Mouse (Mus musculus) hindbrain, embryonic 11.5 days (tissue): ENCODE measurements at regions not wholly inside any gene's neighbourhood (a gene's known extent, or its start where the extent isn't known, plus 50 kb on each side); places are given as distances from the start of the nearest gene placed in this dataset.

Source experiments
- ATAC-seq: fragments of 200-750 bp; cut with Nextera tagmentation; 2 replicates; pipeline ENCODE4 v1.8.0; 2017; ENCODE audit warnings: mild to moderate bottlenecking, moderate TSS enrichment, moderate library complexity; ENCODE audit not compliant: low FRiP score
- DNase-seq: peaks from one replicate; pipeline ENCODE4 v3.0.0-alpha.2; 2015; ENCODE audit warnings: low spot score
- H3K27ac ChIP-seq: fragments of 300-500 bp; sonication (generic); 2 replicates; pipeline ENCODE4 v1.5.1; 2014; ENCODE audit warnings: mild to moderate bottlenecking, low read depth, low read length
- H3K27me3 ChIP-seq: fragments of 300-500 bp; sonication (generic); 2 replicates; pipeline ENCODE4 v1.6.1; 2014; ENCODE audit warnings: mild to moderate bottlenecking, low read length, moderate library complexity, mixed read lengths; ENCODE audit not compliant: control insufficient read depth, insufficient read depth
- H3K36me3 ChIP-seq: fragments of 300-500 bp; sonication (generic); 2 replicates; pipeline ENCODE4 v1.6.1; 2014; ENCODE audit warnings: mild to moderate bottlenecking, low read length, moderate library complexity, mixed read lengths; ENCODE audit not compliant: control insufficient read depth, insufficient read depth
- H3K4me1 ChIP-seq: fragments of 300-500 bp; sonication (generic); replicated peaks from 2 replicates; pipeline ENCODE4 v1.6.1; 2014; ENCODE audit warnings: low read length, mixed read lengths; ENCODE audit not compliant: control insufficient read depth, insufficient read depth
- H3K4me2 ChIP-seq: fragments of 300-500 bp; sonication (generic); replicated peaks from 2 replicates; pipeline ENCODE4 v1.6.1; 2014; ENCODE audit warnings: mild to moderate bottlenecking, low read depth, low read length
- H3K4me3 ChIP-seq: fragments of 300-500 bp; sonication (generic); 2 replicates; pipeline ENCODE4 v1.5.1; 2014; ENCODE audit warnings: low read depth, low read length
- H3K9ac ChIP-seq: fragments of 300-500 bp; sonication (generic); 2 replicates; pipeline ENCODE4 v1.6.1; 2014; ENCODE audit warnings: low read depth, low read length
- H3K9me3 ChIP-seq: fragments of 300-500 bp; sonication (generic); 2 replicates; pipeline ENCODE4 v1.6.1; 2016; ENCODE audit warnings: low read length; ENCODE audit not compliant: control insufficient read depth
- WGBS: fragments of 180-500 bp; shearing (Covaris S2); extraction: QIAGEN DNeasy Blood & Tissue Kit; methylation state at CpG from one replicate; pipeline ENCODE4 v1.1.7; 2014; 5-methylcytosine and 5-hydroxymethylcytosine counted together

GRCm38 (mm10) chr8:40127141-40127540 is 547.7 kb upstream of the Adam24 start:
- no peak overlapping the region for H3K9ac ChIP-seq
- H3K4me2 ChIP-seq, result no peak overlapping the region
- H3K27ac ChIP-seq, result no peak overlapping the region
- H3K4me1 ChIP-seq, result no peaks in the 10 kb centered on the region
- no peaks in the 10 kb centered on the region for H3K27me3 ChIP-seq
- no peak overlapping the region for H3K4me3 ChIP-seq
- ATAC-seq (no peak), DNase-seq (no peak)
- H3K9me3 ChIP-seq, result no peaks in the 10 kb centered on the region
- WGBS, result 93% methylated on average over 8 of the region's 8 CpGs
- no peaks in the 10 kb centered on the region for H3K36me3 ChIP-seq

GRCm38 (mm10) chr8:40132662-40133257 is 542.1 kb upstream of the Adam24 start:
- ATAC-seq (peak; percentile 63), DNase-seq (peak; percentile 72)
- Histone ChIP-seq H3K4me3 (no peak overlapping the region), H3K36me3 (no peaks in the 10 kb centered on the region), H3K4me1 (no peaks in the 10 kb centered on the region), H3K9ac (no peak overlapping the region), H3K27me3 (no peaks in the 10 kb centered on the region), H3K9me3 (no peaks in the 10 kb centered on the region), H3K27ac (no peak overlapping the region), H3K4me2 (no peak overlapping the region)
- WGBS, result 29% methylated on average over 9 of the region's 9 CpGs

- Histone ChIP-seq H3K4me3 (no peak overlapping the region), H3K9me3 (no peaks in the 10 kb centered on the region), H3K36me3 (no peaks in the 10 kb centered on the region), H3K27me3 (no peaks in the 10 kb centered on the region), H3K9ac (no peak overlapping the region), H3K4me1 (no peaks in the 10 kb centered on the region), H3K27ac (no peak overlapping the region), H3K4me2 (peak overlapping the region; percentile 39)
- DNase-seq (peak; percentile 87), ATAC-seq (peak; percentile 85)
- WGBS, result 15% methylated on average over 21 of the region's 21 CpGs
These were observed 523.7 kb upstream of the Adam24 start for GRCm38 (mm10) chr8:40150911-40151797.

- Histone ChIP-seq H3K27ac (no peak overlapping the region), H3K27me3 (no peaks in the 10 kb centered on the region), H3K36me3 (no peaks in the 10 kb centered on the region), H3K9me3 (no peaks in the 10 kb centered on the region), H3K4me2 (no peak overlapping the region), H3K4me1 (no peaks in the 10 kb centered on the region), H3K4me3 (no peak overlapping the region), H3K9ac (no peak overlapping the region)
- 63% methylated on average over 2 of the region's 2 CpGs for WGBS
- DNase-seq, result no peak
- no peak for ATAC-seq
These were observed 522.4 kb upstream of the Adam24 start for GRCm38 (mm10) chr8:40152451-40152850.

- Histone ChIP-seq H3K4me2 (peak overlapping the region; percentile 40), H3K9me3 (no peaks in the 10 kb centered on the region), H3K27me3 (no peaks in the 10 kb centered on the region), H3K27ac (no peak overlapping the region), H3K4me1 (no peaks in the 10 kb centered on the region), H3K9ac (no peak overlapping the region), H3K36me3 (no peaks in the 10 kb centered on the region), H3K4me3 (peak overlapping the region; percentile 14; the same call in 1 of the 2 replicates)
- ATAC-seq (peak; percentile 77), DNase-seq (peak; percentile 36)
- WGBS, result 29% methylated on average over 17 of the region's 17 CpGs
These were observed 487.9 kb upstream of the Adam24 start for GRCm38 (mm10) chr8:40186715-40187583.

GRCm38 (mm10) chr8:40187584-40187934 is 487.3 kb upstream of the Adam24 start:
- no peaks in the 10 kb centered on the region for H3K27me3 ChIP-seq
- no peaks in the 10 kb centered on the region for H3K36me3 ChIP-seq
- no peak overlapping the region for H3K9ac ChIP-seq
- 2% methylated on average over 5 of the region's 5 CpGs for WGBS
- peak overlapping the region; percentile 40 for H3K4me2 ChIP-seq
- H3K27ac ChIP-seq, result no peak overlapping the region
- H3K4me3 ChIP-seq, result no peak overlapping the region
- peak; percentile 72 for ATAC-seq
- H3K9me3 ChIP-seq, result no peaks in the 10 kb centered on the region
- no peaks in the 10 kb centered on the region for H3K4me1 ChIP-seq
- DNase-seq, result peak; percentile 74

GRCm38 (mm10) chr8:40192266-40192665 is 482.6 kb upstream of the Adam24 start:
- H3K36me3 ChIP-seq, result no peaks in the 10 kb centered on the region
- H3K27me3 ChIP-seq, result no peaks in the 10 kb centered on the region
- no peak overlapping the region for H3K4me2 ChIP-seq
- no peak for ATAC-seq
- no peak for DNase-seq
- no peaks in the 10 kb centered on the region for H3K9me3 ChIP-seq
- H3K9ac ChIP-seq, result no peak overlapping the region
- no peak overlapping the region for H3K27ac ChIP-seq
- H3K4me1 ChIP-seq, result no peaks in the 10 kb centered on the region
- no peak overlapping the region for H3K4me3 ChIP-seq

- Histone ChIP-seq H3K4me1 (no peaks in the 10 kb centered on the region), H3K27me3 (no peaks in the 10 kb centered on the region), H3K9me3 (no peaks in the 10 kb centered on the region), H3K4me3 (no peak overlapping the region), H3K9ac (no peak overlapping the region), H3K4me2 (no peak overlapping the region), H3K36me3 (no peaks in the 10 kb centered on the region), H3K27ac (no peak overlapping the region)
- WGBS, result 45% methylated on average over 1 of the region's 1 CpGs
- no peak for ATAC-seq
- no peak for DNase-seq
These were observed 481.7 kb upstream of the Adam24 start for GRCm38 (mm10) chr8:40193148-40193547.
